8 mouse cellular contexts compared by ENCODE assay signal in the genomic region with DNA sequence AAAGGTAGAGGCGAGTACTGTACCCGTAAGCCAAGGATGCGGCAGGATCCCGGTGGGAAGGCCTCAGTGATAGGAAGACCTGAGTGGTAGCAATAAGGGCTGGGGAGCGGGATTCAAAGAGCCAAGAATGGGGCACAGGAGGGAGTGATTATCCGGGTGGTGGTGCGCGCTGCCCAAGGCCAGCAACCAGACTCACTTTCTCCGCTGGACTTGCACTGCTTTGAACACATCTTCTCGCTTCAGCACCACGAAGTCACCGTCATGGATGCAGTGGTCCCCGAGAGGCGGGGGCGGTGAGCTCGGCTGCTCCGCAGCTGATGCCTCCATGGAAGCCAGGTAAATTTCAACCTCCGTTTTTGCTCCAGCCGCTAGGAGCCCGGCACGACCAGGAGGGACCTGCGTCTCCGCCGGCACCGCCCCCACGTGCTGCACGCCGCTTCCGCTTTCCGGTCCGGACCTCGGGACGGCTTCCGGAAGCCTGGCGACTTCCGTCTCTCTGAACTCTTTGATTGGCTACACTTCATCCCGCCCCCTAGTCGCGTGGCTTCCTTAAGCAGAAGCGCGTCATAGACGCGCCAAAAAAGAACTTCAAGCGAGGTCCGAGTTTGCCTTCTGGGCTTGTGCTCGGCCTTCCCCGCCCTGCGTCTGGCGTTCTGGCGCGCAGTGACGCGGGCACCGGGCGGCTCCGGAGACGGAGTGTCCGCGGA. TPM values are rescaled to one million over a fixed set of nuclear protein-coding genes. Genes with fewer than 3 reads are reported as not detected.
DNase-seq lines count a peak whose midpoint lies in the region; ATAC-seq lines count a peak whose summit lies in the region.

Trmt6 (minus strand) TSS at position 448 of the 707 bp plus-strand sequence.
Mcm8 (plus strand) TSS at position 534 of the 707 bp plus-strand sequence.

- peak within 1 kb of the TSS; percentile 86 for H3K4me3 ChIP-seq in lung, embryonic 16.5 days (ENCODE audit: low read length)

- peak within 1 kb of the TSS; percentile 90 for H3K9ac ChIP-seq in lung, embryonic 16.5 days (ENCODE audit: low read length)

- H3K4me2 ChIP-seq in lung, embryonic 16.5 days (ENCODE audit: low read depth, low read length): peak within 1 kb of the TSS; percentile 80

- peak within 1 kb of the TSS; percentile 78 for H3K27ac ChIP-seq in lung, embryonic 16.5 days (ENCODE audit: low read length)

- WGBS in lung, embryonic 16.5 days: under 1% methylated on average over 58 of the region's 59 CpGs

- H3K9me3 ChIP-seq in lung, embryonic 16.5 days (ENCODE audit: control insufficient read depth, low read length): no peaks in the 10 kb centered on the region

- no peaks in the 10 kb centered on the region for H3K27me3 ChIP-seq in lung, embryonic 16.5 days (ENCODE audit: control insufficient read depth, insufficient read depth, low read depth, low read length)

- no peaks in the 10 kb centered on the region for H3K36me3 ChIP-seq in lung, embryonic 16.5 days (ENCODE audit: control insufficient read depth, insufficient read depth, low read length)

- peak; percentile 99 for DNase-seq in MEL-GATA-1-ER (ENCODE audit: extremely low read depth, low read depth)
- peak; percentile 86 for DNase-seq in cerebellum, adult 8-10 months
- peak; percentile 99 for DNase-seq in forelimb bud, embryonic 11.5 days (ENCODE audit: low read depth, low spot score)
- DNase-seq in layer of hippocampus, adult 9-10 months (ENCODE audit: low spot score): peak; percentile 47
- DNase-seq in ovary, postnatal 10 days (ENCODE audit: low spot score): peak; percentile 66
- peak; percentile 85 to 86 for DNase-seq in thymus, postnatal 10 days (ENCODE audit: low spot score in 2 of 2)

- peaks cover 13% of the 10 kb centered on the region for H3K4me1 ChIP-seq in lung, embryonic 16.5 days (replicated peaks; ENCODE audit: control insufficient read depth, insufficient read depth, low read length)

- peak; percentile 99 for ATAC-seq in hematopoietic stem cell, adult 5-6 weeks (replicated peaks in 1 of 2; ENCODE audit: insufficient read depth in 1 of 2, low FRiP score in 2 of 2, low TSS enrichment in 1 of 2, low read depth in 1 of 2, poor library complexity in 2 of 2, severe bottlenecking in 2 of 2)
- ATAC-seq in lung, embryonic 16.5 days (ENCODE audit: low read depth): peak; percentile 100

RNA-seq across cellular contexts. Expression of gene Trmt6, which starts in this region (rescaled TPM):
- total RNA-seq in hematopoietic stem cell, adult 5-6 weeks (2017): 41.8 and 42.3 TPM in 2 replicates
- 21.6 and 21.8 TPM in 2 replicates for polyA plus RNA-seq in lung, embryonic 16.5 days (2015; fragmentation: Nextera tagmentation; extraction: Ambion mirVana)

RNA-seq across cellular contexts. Expression of gene Mcm8, which starts in this region (rescaled TPM):
- 16.3 and 17.1 TPM in 2 replicates for total RNA-seq in hematopoietic stem cell, adult 5-6 weeks (2017)
- polyA plus RNA-seq in lung, embryonic 16.5 days (2015; fragmentation: Nextera tagmentation; extraction: Ambion mirVana): 13.8 TPM in 2 replicates

Comparison
In these comparisons a context has a peak if more than half of its experiments do, and no peak if none do; other contexts are left out.
1. Peak in every context shown above with its lines: DNase-seq, ATAC-seq, H3K4me3 ChIP-seq and H3K27ac ChIP-seq.
2. DNase-seq: peak in every context shown above with its lines; median percentile 99 in MEL-GATA-1-ER; 99 in forelimb bud, embryonic 11.5 days; 86 in cerebellum, adult 8-10 months; 86 in thymus, postnatal 10 days; 66 in ovary, postnatal 10 days; 47 in layer of hippocampus, adult 9-10 months.